Mouse (Mus musculus) CH12.LX (cell line): ENCODE measurements at regions not wholly inside any gene's neighbourhood (a gene's known extent, or its start where the extent isn't known, plus 50 kb on each side); places are given as distances from the start of the nearest gene placed in this dataset.

Experiments
- CTCF ChIP-seq, 2 experiments: IDR thresholded peaks in 1 of 2; conservative IDR thresholded peaks in 1 of 2; 2 replicates each; pipeline ENCODE4 v1.5.1; 2011 to 2012; ENCODE audit warnings: low read depth in 2 of 2, low read length in 2 of 2, improper control_type of control experiment in 1 of 2, inconsistent platforms in 1 of 2, mild to moderate bottlenecking in 1 of 2, moderate library complexity in 1 of 2
- GABPA ChIP-seq: IDR thresholded peaks from 2 replicates; pipeline ENCODE4 v1.6.1; 2012; ENCODE audit warnings: low read depth, low read length, improper control_type of control experiment, inconsistent platforms; ENCODE audit not compliant: insufficient replicate concordance
- IRF4 ChIP-seq: IDR thresholded peaks from 2 replicates; pipeline ENCODE4 v1.6.1; 2014; ENCODE audit warnings: low read depth, mild to moderate bottlenecking, inconsistent platforms, low read length, improper control_type of control experiment
- POLR2A ChIP-seq: IDR thresholded peaks from 2 replicates; pipeline ENCODE4 v1.6.1; 2011; ENCODE audit warnings: low read depth, mild to moderate bottlenecking, improper control_type of control experiment, low read length
- POLR2AphosphoS2 ChIP-seq: IDR thresholded peaks from 2 replicates; pipeline ENCODE4 v1.6.1; 2011; ENCODE audit warnings: low read depth, low read length, improper control_type of control experiment
- RCOR1 ChIP-seq: conservative IDR thresholded peaks from 2 replicates; pipeline ENCODE4 v1.6.1; 2012; ENCODE audit warnings: low read depth, mild to moderate bottlenecking, inconsistent platforms, low read length, improper control_type of control experiment
- ZMIZ1 ChIP-seq: IDR thresholded peaks from 2 replicates; pipeline ENCODE4 v1.6.1; 2012; ENCODE audit warnings: low read depth, mild to moderate bottlenecking, inconsistent platforms, low read length, improper control_type of control experiment
- ZNF384 ChIP-seq: IDR thresholded peaks from 2 replicates; pipeline ENCODE4 v1.6.1; 2012; ENCODE audit warnings: low read depth, low read length, improper control_type of control experiment, inconsistent platforms

DNA sequence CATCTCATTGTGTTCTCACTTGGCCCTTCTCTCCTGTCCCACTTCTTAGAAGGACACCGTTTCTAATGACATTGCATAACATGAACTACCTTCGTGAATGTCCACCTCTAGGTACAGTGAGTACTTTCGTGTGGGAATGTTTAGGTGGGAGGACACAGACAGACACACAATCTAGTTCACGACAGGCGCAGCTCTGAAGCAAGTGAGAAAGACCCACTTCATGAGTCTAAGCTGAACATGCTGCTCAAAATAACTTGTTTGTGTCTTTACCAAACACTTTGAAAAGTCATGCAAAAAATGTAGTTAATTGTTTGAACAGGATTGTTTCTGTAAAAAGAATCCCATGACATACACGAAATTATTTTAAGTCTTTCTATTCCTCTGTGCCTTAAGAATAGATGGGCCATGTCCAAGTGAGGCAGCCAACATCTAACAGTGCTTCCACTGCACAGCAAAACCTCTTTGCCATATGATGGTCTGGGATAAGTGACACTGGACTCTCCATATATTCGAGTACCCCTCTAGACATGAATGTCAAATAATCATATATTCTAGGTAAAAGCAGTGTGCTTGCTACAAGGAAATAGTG lies 336.2 kb downstream of the Pdcd6ip start:
- TF ChIP-seq GABPA (no peak), CTCF (conservative IDR thresholded peaks at IDR 0.05 in 1 of 2, IDR thresholded peaks at IDR 0.05 in 1 of 2; ENCODE audit: low read depth in 2 of 2, low read length in 2 of 2) (no peak), ZMIZ1 (no peak), POLR2AphosphoS2 (no peak), IRF4 (no peak), RCOR1 (no peak), ZNF384 (no peak), POLR2A (no peak)
